Comparison of ENCODE assay signal across 22 mouse cellular contexts in the genomic region with DNA sequence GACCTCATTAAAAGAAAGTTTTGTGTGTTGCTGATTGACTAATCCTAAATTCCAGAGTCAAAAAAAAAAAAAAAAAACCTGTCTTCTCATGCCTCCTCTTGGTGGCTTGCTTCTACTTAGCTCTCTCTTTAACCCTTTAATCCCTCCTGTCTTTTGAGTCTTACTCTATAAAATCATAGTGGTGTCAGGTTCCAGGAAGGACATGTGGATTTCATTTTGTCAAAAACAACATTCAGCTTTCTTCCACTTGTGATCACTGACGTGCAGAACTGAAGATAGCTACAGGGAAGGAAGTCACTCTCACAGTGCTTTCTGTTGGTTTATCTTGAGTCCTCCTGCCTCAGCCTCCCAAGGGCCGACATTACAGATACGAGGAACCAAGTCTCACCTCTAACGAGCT.
DNase-seq lines count a peak whose midpoint lies in the region; ATAC-seq and TF ChIP-seq lines count a peak whose summit lies in the region.
"Had no signal": no experiment of that assay in that cellular context is flagged by ENCODE, and none has a peak within 500 bp of the region (broad histone marks: within the 10 kb centered on the region; RNA-seq: fewer than 3 reads in every experiment).

No protein-coding gene starts in this region.

- peaks cover 30% of the 10 kb centered on the region for H3K4me1 ChIP-seq in limb, embryonic 14.5 days (ENCODE audit: control insufficient read depth, insufficient read depth, low read length)
- peaks cover 23% of the 10 kb centered on the region for H3K4me1 ChIP-seq in limb, embryonic 10.5 days

- no peaks in the 10 kb centered on the region for H3K9me3 ChIP-seq in limb, embryonic 14.5 days (ENCODE audit: control insufficient read depth, low read length)
- no peaks in the 10 kb centered on the region for H3K9me3 ChIP-seq in limb, embryonic 10.5 days (replicated peaks)
- H3K9me3 ChIP-seq: embryonic facial prominence, embryonic 12.5 days; forebrain, embryonic 10.5 days; hindbrain, embryonic 12.5 days had no signal

- H3K4me2 ChIP-seq in limb, embryonic 14.5 days (replicated peaks; ENCODE audit: low read depth, low read length, severe bottlenecking): no peak overlapping the region
- H3K4me2 ChIP-seq: embryonic facial prominence, embryonic 12.5 days; hindbrain, embryonic 12.5 days had no signal

- H3K9ac ChIP-seq in limb, embryonic 14.5 days (ENCODE audit: low read depth, low read length, severe bottlenecking): no peak overlapping the region
- H3K9ac ChIP-seq: embryonic facial prominence, embryonic 12.5 days; hindbrain, embryonic 12.5 days had no signal

- ATAC-seq in limb, embryonic 14.5 days (ENCODE audit: low FRiP score, low read depth): no peak
- ATAC-seq: forebrain, embryonic 14.5 days; hindbrain, embryonic 16.5 days had no signal

- peak; percentile 29 for DNase-seq in limb, embryonic 14.5 days (ENCODE audit: low spot score)
- no peak for DNase-seq in limb, embryonic 10.5 days (ENCODE audit: low spot score)
- peak; percentile 33 for DNase-seq in embryo, embryonic 11 days
- DNase-seq in forelimb bud, embryonic 11.5 days (ENCODE audit: low read depth, low spot score): peak; percentile 38
- DNase-seq in layer of hippocampus, adult 8-10 months (ENCODE audit: low spot score in 2 of 2): no peak
- no peak for DNase-seq in lung, postnatal 4 days
- DNase-seq in cerebellum, adult 8-10 months: no peak
- DNase-seq: adrenal gland, adult 8-10 months; adrenal gland, postnatal 36 days; cerebellum, adult 11-12 months; cerebellum, postnatal 10 days; gastrocnemius, postnatal 36 days; heart, adult 11 months; heart, postnatal 4 days; kidney, adult 11 months had no signal

- no peak overlapping the region for H3K27ac ChIP-seq in limb, embryonic 14.5 days (replicated peaks; ENCODE audit: low read depth, low read length)
- H3K27ac ChIP-seq in limb, embryonic 10.5 days: no peak overlapping the region
- H3K27ac ChIP-seq: embryonic facial prominence, embryonic 12.5 days; forebrain, embryonic 10.5 days; hindbrain, embryonic 12.5 days had no signal

- no peak for TF ChIP-seq POLR2A in limb, embryonic 14.5 days (IDR thresholded peaks at IDR 0.05; ENCODE audit: borderline replicate concordance, extremely low read depth, insufficient read depth, insufficient read length)

- no peaks in the 10 kb centered on the region for H3K27me3 ChIP-seq in limb, embryonic 14.5 days (ENCODE audit: control insufficient read depth, insufficient read depth, low read length)
- H3K27me3 ChIP-seq in limb, embryonic 10.5 days (ENCODE audit: low read depth, poor library complexity, severe bottlenecking): no peaks in the 10 kb centered on the region
- H3K27me3 ChIP-seq: CH12.LX; embryonic facial prominence, embryonic 12.5 days; hindbrain, embryonic 12.5 days had no signal

- H3K4me3 ChIP-seq in limb, embryonic 14.5 days (replicated peaks; ENCODE audit: low read length): no peak overlapping the region
- H3K4me3 ChIP-seq in limb, embryonic 10.5 days: no peak overlapping the region
- H3K4me3 ChIP-seq: embryonic facial prominence, embryonic 12.5 days; erythroblast, embryonic 14.5 days; forebrain, embryonic 10.5 days; hindbrain, embryonic 12.5 days had no signal

- WGBS in limb, embryonic 14.5 days: 36% methylated on average over 4 of the region's 4 CpGs
- WGBS in limb, embryonic 10.5 days: 66% methylated on average over 4 of the region's 4 CpGs

- H3K36me3 ChIP-seq in limb, embryonic 14.5 days (ENCODE audit: control insufficient read depth, insufficient read depth, low read length): no peaks in the 10 kb centered on the region
- H3K36me3 ChIP-seq in limb, embryonic 10.5 days: no peaks in the 10 kb centered on the region
- H3K36me3 ChIP-seq: embryonic facial prominence, embryonic 12.5 days; forebrain, embryonic 10.5 days; hindbrain, embryonic 12.5 days had no signal

Comparison
In these comparisons a context has a peak if more than half of its experiments do, and no peak if none do; other contexts are left out.
1. DNase-seq: peak in limb, embryonic 14.5 days (single experiment), embryo, embryonic 11 days (single experiment) and forelimb bud, embryonic 11.5 days (single experiment); none in limb, embryonic 10.5 days (single experiment), layer of hippocampus, adult 8-10 months (0 of 2), lung, postnatal 4 days (0 of 2) and cerebellum, adult 8-10 months (single experiment).